Mouse (Mus musculus): ENCODE results near the gene Fdxr. TPM values are rescaled to one million over a fixed set of nuclear protein-coding genes. Genes with fewer than 3 reads are reported as not detected.

The Fdxr gene
- polyA plus RNA-seq, 1 experiment from 2014 or later, result 22.5 TPM

DNA sequence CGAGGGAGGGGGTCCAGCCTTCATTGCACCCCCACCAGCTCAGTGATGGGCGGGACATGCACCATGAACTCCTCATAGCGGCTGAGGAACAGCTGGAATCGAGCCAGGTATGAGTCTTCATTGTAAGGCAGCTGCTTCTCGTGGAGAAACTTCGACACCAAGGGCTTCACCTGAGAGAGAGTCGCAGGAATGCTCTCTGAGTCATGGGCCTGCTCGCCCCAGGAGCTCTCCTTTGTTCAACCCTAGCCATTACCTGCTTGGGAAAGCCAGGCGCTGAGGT is 6.6 kb upstream of the Fdxr start:
- H3K9ac ChIP-seq (ENCODE audit: low read depth, low read length), result no peak overlapping the region
- WGBS, result 75% methylated on average over 9 of the region's 9 CpGs

DNA sequence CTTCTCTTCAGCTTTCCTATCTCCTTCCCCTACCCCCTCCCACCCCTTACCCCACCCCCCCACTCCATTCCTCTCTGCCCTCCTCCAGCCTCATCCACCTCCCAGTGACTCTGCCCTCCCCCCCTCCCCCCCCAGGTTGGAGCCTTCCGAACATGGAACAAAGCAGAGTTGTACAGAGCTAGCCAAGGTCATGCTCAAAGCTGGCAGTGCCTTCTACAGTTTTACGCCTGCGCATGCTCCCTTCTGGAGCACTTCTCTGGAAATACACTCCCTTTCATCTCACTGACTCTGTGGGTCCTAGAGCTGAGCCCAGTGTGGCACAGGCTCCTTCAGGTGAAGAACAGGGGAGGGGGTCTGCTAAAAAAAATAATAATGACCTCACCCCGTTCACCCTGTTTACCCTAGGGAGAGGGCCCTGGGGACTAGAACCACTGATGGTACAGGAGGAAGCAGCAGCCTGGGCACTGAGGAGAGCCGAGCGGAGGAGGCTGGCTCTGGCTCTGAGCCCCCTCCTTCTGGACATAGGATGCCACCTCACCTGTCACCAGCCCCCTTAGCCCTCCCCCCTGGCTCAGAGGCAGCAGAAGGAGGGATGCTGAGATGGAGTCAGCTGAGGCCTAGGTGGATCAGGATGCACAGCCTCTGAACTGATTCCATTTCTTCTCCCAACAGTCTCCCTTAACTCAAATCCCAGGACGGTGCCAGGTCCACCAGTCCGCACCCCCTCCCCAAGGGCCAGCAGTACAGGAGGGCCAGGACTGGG is 6.1 kb upstream of the Fdxr start:
- H3K4me2 ChIP-seq (ENCODE audit: low read length), result no peak overlapping the region
- H3K36me3 ChIP-seq (ENCODE audit: control insufficient read depth, insufficient read depth, low read length), result no peaks in the 10 kb centered on the region
- no peaks in the 10 kb centered on the region for H3K9me3 ChIP-seq (ENCODE audit: control insufficient read depth, low read length)
- no peaks in the 10 kb centered on the region for H3K27me3 ChIP-seq (replicated peaks; ENCODE audit: control insufficient read depth, insufficient read depth, low read length)
- no peak overlapping the region for H3K9ac ChIP-seq (ENCODE audit: low read depth, low read length)
- peak overlapping the region; percentile 52; the same call in 1 of the 2 replicates for H3K27ac ChIP-seq (ENCODE audit: low read depth, low read length)
- ATAC-seq, result peak; percentile 67
- peaks cover 5% of the 10 kb centered on the region for H3K4me1 ChIP-seq (ENCODE audit: control insufficient read depth, insufficient read depth, low read depth, low read length)
- WGBS, result 81% methylated on average over 8 of the region's 8 CpGs
- H3K4me3 ChIP-seq (ENCODE audit: low read length), result no peak overlapping the region

More for the DNA sequence above, 6.6 kb upstream of the Fdxr start:
- Histone ChIP-seq H3K4me2 (ENCODE audit: low read length) (no peak overlapping the region), H3K4me3 (ENCODE audit: low read length) (no peak overlapping the region), H3K36me3 (ENCODE audit: control insufficient read depth, insufficient read depth, low read length) (no peaks in the 10 kb centered on the region), H3K9me3 (ENCODE audit: control insufficient read depth, low read length) (no peaks in the 10 kb centered on the region), H3K27me3 (replicated peaks; ENCODE audit: control insufficient read depth, insufficient read depth, low read length) (no peaks in the 10 kb centered on the region), H3K4me1 (ENCODE audit: control insufficient read depth, insufficient read depth, low read depth, low read length) (peaks cover 2% of the 10 kb centered on the region), H3K27ac (ENCODE audit: low read depth, low read length) (no peak overlapping the region)
- no peak for ATAC-seq

DNA sequence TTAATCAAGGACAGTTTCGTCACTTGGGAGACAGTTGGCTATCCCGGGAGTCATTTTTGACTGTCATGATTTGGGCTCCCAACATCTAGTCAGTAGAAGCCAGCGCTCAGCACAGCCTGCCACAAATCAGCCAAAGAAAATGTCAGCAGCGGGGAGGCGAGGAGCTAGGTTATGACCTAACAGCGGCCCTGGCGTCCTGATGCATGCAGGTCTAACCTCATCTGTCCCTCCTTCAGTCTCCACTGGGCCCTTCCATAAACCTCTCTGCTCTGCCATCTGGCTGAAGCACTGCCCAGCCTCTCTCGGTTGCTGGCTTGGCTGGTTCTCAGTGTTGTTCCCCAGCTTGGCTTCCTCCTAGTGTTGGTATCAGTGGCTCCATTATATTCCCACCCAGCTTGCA is 5.4 kb upstream of the Fdxr start:
- Histone ChIP-seq H3K36me3 (ENCODE audit: control insufficient read depth, insufficient read depth, low read length) (no peaks in the 10 kb centered on the region), H3K4me3 (ENCODE audit: low read length) (no peak overlapping the region), H3K27me3 (replicated peaks; ENCODE audit: control insufficient read depth, insufficient read depth, low read length) (no peaks in the 10 kb centered on the region), H3K4me1 (ENCODE audit: control insufficient read depth, insufficient read depth, low read depth, low read length) (peaks cover 9% of the 10 kb centered on the region), H3K4me2 (ENCODE audit: low read length) (no peak overlapping the region), H3K9ac (ENCODE audit: low read depth, low read length) (no peak overlapping the region), H3K27ac (ENCODE audit: low read depth, low read length) (peak overlapping the region; percentile 52), H3K9me3 (ENCODE audit: control insufficient read depth, low read length) (no peaks in the 10 kb centered on the region)
- peak; percentile 68 for ATAC-seq
- WGBS, result 70% methylated on average over 8 of the region's 8 CpGs

DNA sequence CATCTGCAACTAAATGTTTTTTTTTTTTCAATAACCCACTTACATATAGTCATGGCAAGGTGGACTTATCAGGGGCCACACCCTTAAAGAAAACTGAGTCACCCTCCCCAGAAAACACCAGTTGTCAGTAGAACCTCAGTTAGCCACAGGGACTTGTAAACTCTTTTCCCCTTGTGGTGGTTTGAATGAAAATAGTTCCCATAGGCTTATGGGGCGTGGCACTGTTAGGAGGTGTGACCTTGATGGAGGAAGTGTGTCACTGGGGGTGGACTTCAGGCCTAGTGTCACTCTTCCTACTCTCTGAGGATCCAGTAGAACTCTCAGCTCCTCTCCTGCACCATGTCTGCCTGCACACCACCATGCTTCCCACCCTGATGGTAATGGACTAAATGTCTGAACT is 2.9 kb upstream of the Fdxr start:
- no peak for ATAC-seq
- Histone ChIP-seq H3K4me2 (ENCODE audit: low read length) (no peak overlapping the region), H3K36me3 (ENCODE audit: control insufficient read depth, insufficient read depth, low read length) (no peaks in the 10 kb centered on the region), H3K9ac (ENCODE audit: low read depth, low read length) (no peak overlapping the region), H3K27ac (ENCODE audit: low read depth, low read length) (no peak overlapping the region), H3K4me1 (ENCODE audit: control insufficient read depth, insufficient read depth, low read depth, low read length) (peaks cover 22% of the 10 kb centered on the region), H3K4me3 (ENCODE audit: low read length) (no peak overlapping the region), H3K9me3 (ENCODE audit: control insufficient read depth, low read length) (no peaks in the 10 kb centered on the region), H3K27me3 (replicated peaks; ENCODE audit: control insufficient read depth, insufficient read depth, low read length) (no peaks in the 10 kb centered on the region)
- WGBS, result 69% methylated on average over 1 of the region's 1 CpGs

DNA sequence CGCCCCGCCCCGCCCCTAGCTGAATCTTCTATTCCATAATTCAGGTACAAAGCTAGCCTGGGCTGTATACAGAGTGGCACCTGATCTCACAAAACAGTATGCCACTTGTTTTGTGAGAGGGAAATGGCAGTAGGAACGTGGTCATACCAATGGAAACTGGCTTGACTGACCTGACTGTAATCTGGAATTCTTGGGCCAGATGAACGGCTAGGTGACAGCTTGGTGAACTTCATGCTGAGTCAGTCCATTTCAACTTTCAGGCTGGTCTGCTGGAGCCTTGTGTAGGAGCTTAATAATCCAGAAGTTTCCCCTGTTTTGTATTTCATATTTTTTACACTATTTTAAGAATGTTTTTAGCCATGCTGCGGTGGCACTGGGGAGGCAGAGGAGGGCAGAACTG is 1.3 kb upstream of the Fdxr start:
- Histone ChIP-seq H3K36me3 (ENCODE audit: control insufficient read depth, insufficient read depth, low read length) (no peaks in the 10 kb centered on the region), H3K4me3 (ENCODE audit: low read length) (no peak overlapping the region), H3K4me1 (ENCODE audit: control insufficient read depth, insufficient read depth, low read depth, low read length) (peaks cover 20% of the 10 kb centered on the region), H3K4me2 (ENCODE audit: low read length) (peak overlapping the region; percentile 81), H3K9ac (ENCODE audit: low read depth, low read length) (no peak overlapping the region), H3K9me3 (ENCODE audit: control insufficient read depth, low read length) (no peaks in the 10 kb centered on the region), H3K27me3 (replicated peaks; ENCODE audit: control insufficient read depth, insufficient read depth, low read length) (no peaks in the 10 kb centered on the region), H3K27ac (ENCODE audit: low read depth, low read length) (no peak overlapping the region)
- ATAC-seq, result no peak
- WGBS, result 71% methylated on average over 6 of the region's 6 CpGs

DNA sequence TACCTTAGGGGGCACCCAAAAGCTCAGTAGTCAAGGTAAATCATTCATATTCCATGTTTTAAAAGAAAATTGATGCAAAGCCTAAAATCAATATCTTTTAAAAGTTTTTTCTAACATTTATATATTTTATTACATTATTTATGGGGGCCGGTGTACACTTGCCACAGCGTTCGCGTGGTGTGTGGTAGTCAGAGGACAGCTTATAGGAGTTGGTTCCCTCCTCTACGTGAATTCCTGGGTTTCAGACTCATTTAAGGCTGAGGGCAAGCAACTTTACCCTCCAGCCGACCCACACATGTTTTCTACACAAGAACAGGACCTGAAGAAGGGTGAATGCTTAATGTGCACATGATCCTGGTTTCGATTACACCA is 740 bp upstream of the Fdxr start:
- no peaks in the 10 kb centered on the region for H3K9me3 ChIP-seq (ENCODE audit: control insufficient read depth, low read length)
- peak overlapping the region; percentile 76 for H3K9ac ChIP-seq (ENCODE audit: low read depth, low read length)
- no peaks in the 10 kb centered on the region for H3K36me3 ChIP-seq (ENCODE audit: control insufficient read depth, insufficient read depth, low read length)
- H3K27me3 ChIP-seq (replicated peaks; ENCODE audit: control insufficient read depth, insufficient read depth, low read length), result no peaks in the 10 kb centered on the region
- peak overlapping the region; percentile 84 for H3K27ac ChIP-seq (ENCODE audit: low read depth, low read length)
- peak overlapping the region; percentile 73 for H3K4me3 ChIP-seq (ENCODE audit: low read length)
- peaks cover 20% of the 10 kb centered on the region for H3K4me1 ChIP-seq (ENCODE audit: control insufficient read depth, insufficient read depth, low read depth, low read length)
- peak overlapping the region; percentile 81 for H3K4me2 ChIP-seq (ENCODE audit: low read length)
- no peak for ATAC-seq
- 22% methylated on average over 7 of the region's 7 CpGs for WGBS

DNA sequence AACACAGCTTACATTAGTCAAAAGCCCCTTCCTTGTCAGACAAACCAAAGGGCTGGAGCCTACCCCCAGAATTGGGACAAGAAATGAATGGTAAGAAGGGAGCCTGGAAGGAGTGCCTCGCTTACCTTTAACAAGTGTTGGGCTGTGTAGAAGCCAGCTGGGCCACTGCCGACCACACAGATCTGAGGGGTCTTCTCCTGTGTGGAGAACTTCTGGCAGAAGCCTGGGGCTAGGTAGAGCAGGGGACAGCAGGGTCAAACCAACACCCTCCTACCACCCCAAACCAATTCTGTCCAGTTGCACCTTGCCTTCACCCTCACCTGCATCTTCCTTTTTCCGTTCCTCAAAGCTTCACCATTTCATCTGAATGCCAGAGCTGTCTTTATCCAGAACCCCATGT is 896 bp downstream of the Fdxr start:
- WGBS, result 60% methylated on average over 3 of the region's 3 CpGs
- H3K27ac ChIP-seq (ENCODE audit: low read depth, low read length), result peak overlapping the region; percentile 92; the same call in 1 of the 2 replicates
- no peaks in the 10 kb centered on the region for H3K9me3 ChIP-seq (ENCODE audit: control insufficient read depth, low read length)
- no peak for ATAC-seq
- peak overlapping the region; percentile 85 for H3K4me2 ChIP-seq (ENCODE audit: low read length)
- no peaks in the 10 kb centered on the region for H3K36me3 ChIP-seq (ENCODE audit: control insufficient read depth, insufficient read depth, low read length)
- H3K9ac ChIP-seq (ENCODE audit: low read depth, low read length), result peak overlapping the region; percentile 88
- H3K4me1 ChIP-seq (ENCODE audit: control insufficient read depth, insufficient read depth, low read depth, low read length), result peaks cover 20% of the 10 kb centered on the region
- H3K4me3 ChIP-seq (ENCODE audit: low read length), result peak overlapping the region; percentile 73
- no peaks in the 10 kb centered on the region for H3K27me3 ChIP-seq (replicated peaks; ENCODE audit: control insufficient read depth, insufficient read depth, low read length)

DNA sequence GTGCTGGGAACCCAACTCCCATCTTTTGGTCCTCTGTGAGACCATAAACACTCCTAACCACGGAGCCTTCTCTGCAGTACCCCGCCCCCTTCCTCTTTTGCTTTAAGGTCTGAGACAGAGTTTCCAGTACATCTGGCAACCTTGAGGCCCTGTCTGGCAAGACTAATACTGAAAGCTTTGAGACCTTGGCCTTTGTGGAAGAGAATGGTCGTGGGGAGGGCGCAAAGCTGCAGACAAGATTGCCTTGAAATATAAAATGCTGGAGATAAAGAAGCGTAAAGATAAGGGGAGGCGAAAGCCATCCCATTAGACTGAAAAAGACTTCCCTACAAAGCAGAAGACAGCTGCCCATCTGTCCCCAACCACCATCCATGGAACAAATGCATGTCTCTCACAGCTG is 1.3 kb downstream of the Fdxr start:
- ATAC-seq, result no peak
- peaks cover 20% of the 10 kb centered on the region for H3K4me1 ChIP-seq (ENCODE audit: control insufficient read depth, insufficient read depth, low read depth, low read length)
- peak overlapping the region; percentile 73 for H3K4me3 ChIP-seq (ENCODE audit: low read length)
- WGBS, result 83% methylated on average over 6 of the region's 6 CpGs
- no peaks in the 10 kb centered on the region for H3K27me3 ChIP-seq (replicated peaks; ENCODE audit: control insufficient read depth, insufficient read depth, low read length)
- H3K9me3 ChIP-seq (ENCODE audit: control insufficient read depth, low read length), result no peaks in the 10 kb centered on the region
- no peak overlapping the region for H3K27ac ChIP-seq (ENCODE audit: low read depth, low read length)
- peak overlapping the region; percentile 88; the same call in 1 of the 2 replicates for H3K9ac ChIP-seq (ENCODE audit: low read depth, low read length)
- H3K4me2 ChIP-seq (ENCODE audit: low read length), result peak overlapping the region; percentile 85
- no peaks in the 10 kb centered on the region for H3K36me3 ChIP-seq (ENCODE audit: control insufficient read depth, insufficient read depth, low read length)

DNA sequence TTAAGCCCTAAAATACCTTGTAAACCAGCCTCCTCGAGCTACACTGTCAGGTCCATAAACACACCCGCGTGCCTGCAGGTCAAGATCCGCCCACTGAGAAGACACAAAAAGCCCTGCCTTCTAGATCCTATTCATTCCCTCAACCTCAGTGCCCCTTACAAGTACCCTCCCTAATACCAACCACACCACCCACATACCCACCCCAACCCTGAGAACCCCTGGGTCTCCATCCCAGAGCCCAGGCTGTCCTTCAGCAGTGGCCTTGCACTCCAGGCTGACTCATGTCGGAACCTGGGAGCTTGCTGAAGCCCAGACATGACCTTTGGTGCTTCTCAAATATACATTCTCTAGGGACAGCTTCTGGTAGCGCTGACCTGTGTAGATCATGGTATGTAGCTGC is 2.1 kb downstream of the Fdxr start:
- Histone ChIP-seq H3K4me1 (ENCODE audit: control insufficient read depth, insufficient read depth, low read depth, low read length) (peaks cover 20% of the 10 kb centered on the region), H3K27me3 (replicated peaks; ENCODE audit: control insufficient read depth, insufficient read depth, low read length) (no peaks in the 10 kb centered on the region), H3K9ac (ENCODE audit: low read depth, low read length) (no peak overlapping the region), H3K27ac (ENCODE audit: low read depth, low read length) (no peak overlapping the region), H3K36me3 (ENCODE audit: control insufficient read depth, insufficient read depth, low read length) (no peaks in the 10 kb centered on the region), H3K4me2 (ENCODE audit: low read length) (no peak overlapping the region), H3K9me3 (ENCODE audit: control insufficient read depth, low read length) (no peaks in the 10 kb centered on the region), H3K4me3 (ENCODE audit: low read length) (no peak overlapping the region)
- no peak for ATAC-seq
- 88% methylated on average over 6 of the region's 6 CpGs for WGBS
